Mouse (Mus musculus): ENCODE results near the gene Rpap3. TPM values are rescaled to one million over a fixed set of nuclear protein-coding genes. Genes with fewer than 3 reads are reported as not detected.

Gene Rpap3
- polyA plus RNA-seq, 1 experiment from 2014 or later, result 50.3 TPM

Other genes starting within 250 kb of the Rpap3 start
- 0.14 TPM in 1 of 2 replicates, not detected in the other for gene Endou, start 25.5 kb upstream of the Rpap3 start, polyA plus RNA-seq (2014; fragmentation: Nextera tagmentation; extraction: Ambion mirVana)
- 7.2 and 8.8 TPM in 2 replicates for gene Rapgef3, start 62.1 kb upstream of the Rpap3 start, polyA plus RNA-seq (2014; fragmentation: Nextera tagmentation; extraction: Ambion mirVana)
- 72.9 and 100 TPM in 2 replicates for gene Slc48a1, start 72.7 kb upstream of the Rpap3 start, polyA plus RNA-seq (2014; fragmentation: Nextera tagmentation; extraction: Ambion mirVana)
- 29.8 and 30.5 TPM in 2 replicates for gene Hdac7, start 138.7 kb upstream of the Rpap3 start, polyA plus RNA-seq (2014; fragmentation: Nextera tagmentation; extraction: Ambion mirVana)
- not detected in 2 replicates for gene Vdr, start 204.8 kb upstream of the Rpap3 start, polyA plus RNA-seq (2014; fragmentation: Nextera tagmentation; extraction: Ambion mirVana)